Mouse (Mus musculus): ENCODE data around the gene Cd244a.

Gene Cd244a

DNA sequence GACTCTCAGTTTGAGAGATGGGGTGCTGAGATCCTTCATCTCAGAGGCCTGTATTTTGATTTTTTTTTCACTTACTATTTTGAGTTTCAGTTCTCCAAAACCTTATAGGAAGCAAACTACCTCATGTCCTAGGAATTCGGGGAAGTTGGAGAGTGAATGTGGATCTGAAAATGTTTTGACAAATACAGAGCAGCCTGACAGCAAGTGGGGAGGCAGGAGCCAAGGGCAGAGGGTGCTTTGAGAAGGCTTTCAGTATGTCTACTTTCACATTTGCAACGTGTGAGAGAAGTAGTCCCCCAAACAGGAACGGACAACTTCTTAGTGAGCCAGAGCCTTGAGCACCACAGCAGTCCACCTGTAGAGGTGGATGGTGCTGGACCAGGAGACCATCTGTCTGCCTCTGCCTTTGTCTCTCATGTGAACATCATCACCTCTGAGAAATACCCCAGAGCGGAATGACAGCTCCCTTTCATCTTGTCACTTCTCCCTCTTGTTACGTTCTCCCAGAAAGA is 87.5 kb downstream of the Cd244a start:
- CTCF ChIA-PET, result interaction anchor here (1.2 kb wide), 1 partner anchor 25 kb away, joined by 5 read pairs; no protein-coding TSS in a partner anchor

DNA sequence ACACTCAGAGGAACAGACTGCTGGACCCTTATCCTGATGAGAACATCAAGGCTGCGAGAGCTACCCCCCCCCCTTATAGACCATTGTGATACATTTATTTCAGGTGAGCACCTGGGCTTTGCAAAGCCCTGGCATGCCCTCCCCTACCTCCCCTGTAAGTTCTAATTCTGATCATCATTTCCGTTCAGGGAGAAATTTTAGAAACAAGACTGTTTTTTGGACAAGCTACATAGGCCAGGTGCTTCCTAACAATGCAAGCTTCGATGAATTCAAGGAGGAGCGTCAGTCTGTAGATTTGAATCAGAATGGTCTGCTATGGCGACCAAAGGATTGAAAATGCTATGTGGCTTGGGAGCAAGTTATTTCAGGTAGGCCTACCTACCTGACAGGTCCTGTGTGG is 88.7 kb downstream of the Cd244a start:
- CTCF ChIA-PET, result interaction anchor here (0.7 kb wide), 1 partner anchor 30 kb away, joined by 7 read pairs; no protein-coding TSS in a partner anchor

- CTCF ChIA-PET, result interaction anchor here (0.5 to 0.8 kb wide), 4 partner anchors 30 to 303 kb away, joined by 3 to 7 read pairs (median 4); no protein-coding TSS in a partner anchor
These were observed 89.8 kb downstream of the Cd244a start for GRCm38 (mm10) chr1:171648840-171649239.

GRCm38 (mm10) chr1:171652734-171653133 is 93.7 kb downstream of the Cd244a start, which contains the start of gene Slamf7:
Gene Slamf7 (minus strand): TSS chr1:171653035.
- CTCF ChIA-PET, result interaction anchor here (1.1 kb wide), 1 partner anchor 9 kb away, joined by 7 read pairs; no protein-coding TSS in a partner anchor

DNA sequence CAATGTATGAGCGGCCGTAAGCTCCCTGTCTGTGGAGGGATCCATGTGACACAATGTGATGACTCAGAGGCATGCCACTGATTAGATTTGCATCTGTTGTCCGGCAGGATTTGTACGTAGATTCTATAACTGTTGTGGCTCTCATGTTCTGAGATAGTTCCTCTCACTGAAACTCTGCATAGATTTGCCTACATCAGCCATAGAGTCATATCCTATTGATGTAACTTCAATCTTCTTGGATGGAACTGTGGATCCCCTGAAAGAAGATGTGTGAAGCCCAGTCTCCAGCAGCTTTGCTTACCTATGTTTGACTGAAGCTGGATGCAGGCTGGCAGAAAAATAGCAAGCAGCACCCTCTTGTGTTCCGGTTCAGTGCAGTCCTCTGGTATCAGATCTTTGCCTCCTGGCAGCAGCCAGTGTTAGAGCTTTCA is 99.6 kb downstream of the Cd244a start:
- CTCF ChIA-PET, result interaction anchor here (1.1 kb wide), 1 partner anchor 48 kb away, joined by 3 read pairs; no protein-coding TSS in a partner anchor

Measured in spleen, embryonic (tissue).